Mouse (Mus musculus) left cerebral cortex, adult 6 months (tissue): ENCODE results near the gene Rer1. TPM values are rescaled to one million over a fixed set of nuclear protein-coding genes. Genes with fewer than 3 reads are reported as not detected.

ENCODE experiments used
- long read RNA-seq, 2 experiments: library from polyadenylated mRNA; unstranded; transcript quantifications; one replicate each; pipeline ENCODE4 v2.0.0; 2019 to 2020
- polyA plus RNA-seq: library from polyadenylated mRNA; unstranded; fragments of <200 nt; fragmentation: Nextera tagmentation; gene quantifications from 2 replicates; pipeline ENCODE4 v1.2.3, GENCODE M21; 2021

Gene Rer1
- 173 and 208 TPM in 2 replicates for polyA plus RNA-seq
- long read RNA-seq, experiment 1, transcript Rer1-201 (7 exons, 1,596 nt) = major isoform, 517 of 588 reads
- long read RNA-seq, experiment 1, transcript Rer1-203 (8 exons, 1,803 nt) = minor isoform, 43 of 588 reads
- long read RNA-seq, experiment 1, partial matches to known transcripts = 3 of 588 reads
- long read RNA-seq, experiment 1, other reads (novel, unspliced or antisense) = 25 of 588 reads
- long read RNA-seq, experiment 2, transcript Rer1-203 (8 exons, 1,803 nt) = minor isoform, 13 of 272 reads
- long read RNA-seq, experiment 2, transcript Rer1-201 (7 exons, 1,596 nt) = major isoform, 233 of 272 reads
- long read RNA-seq, experiment 2, partial matches to known transcripts = 9 of 272 reads
- long read RNA-seq, experiment 2, other reads (novel, unspliced or antisense) = 17 of 272 reads

DNA sequence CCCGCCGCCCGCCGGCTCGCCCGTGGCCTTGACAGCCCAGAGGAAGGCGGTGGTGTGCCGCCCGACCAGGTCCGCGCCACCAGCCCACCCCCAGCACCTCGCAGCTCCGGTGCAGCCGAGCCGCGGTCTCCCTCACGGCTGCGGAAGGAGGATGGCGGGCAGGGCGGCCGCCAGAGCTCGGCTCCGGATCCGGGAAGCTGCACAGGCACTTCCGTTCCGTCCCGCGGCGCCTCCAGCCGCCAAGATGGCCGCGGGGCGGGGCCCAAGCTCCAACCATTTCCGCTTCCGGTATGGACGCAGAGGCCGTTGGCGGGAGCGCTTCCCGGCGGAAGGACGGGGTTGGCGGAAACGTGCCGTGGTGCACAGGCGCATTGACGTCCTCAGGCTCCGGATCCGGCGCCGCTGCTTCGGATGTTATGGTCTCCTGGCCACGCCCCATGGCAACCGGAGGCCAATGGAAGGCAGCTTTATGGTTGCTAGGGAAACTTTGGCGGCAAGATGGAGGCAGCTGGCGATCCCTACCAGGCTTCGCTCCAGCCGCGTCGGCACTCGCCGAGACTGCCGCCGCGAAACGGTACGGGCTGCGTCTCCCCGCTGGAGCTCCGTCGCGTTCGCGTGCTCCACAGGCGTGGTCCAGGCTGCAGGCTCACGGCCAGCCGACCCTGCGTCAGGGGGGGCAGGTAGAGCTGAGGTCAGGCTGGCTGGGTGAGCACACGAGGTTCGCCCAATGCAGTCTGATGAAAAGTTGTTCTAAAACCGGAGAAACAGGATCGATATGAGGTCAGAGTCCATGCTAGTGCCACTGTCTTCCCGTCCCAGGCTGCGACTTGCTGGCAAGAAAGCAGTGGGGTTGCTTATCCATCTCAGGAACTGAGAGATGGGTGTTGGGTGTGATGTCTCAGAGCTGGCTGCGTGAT is at the start of gene Rer1, which contains the start of gene Morn1:
Rer1 (minus strand) TSS at position 275 of the 917 bp plus-strand sequence.
Morn1 (plus strand) TSS at position 470 of the 917 bp plus-strand sequence.

GRCm38 (mm10) chr4:155066834-155067522 is 19.2 kb downstream of the Rer1 start, which contains the start of gene Pex10:
Gene Pex10, plus strand, starts transcription at chr4:155067016.

DNA sequence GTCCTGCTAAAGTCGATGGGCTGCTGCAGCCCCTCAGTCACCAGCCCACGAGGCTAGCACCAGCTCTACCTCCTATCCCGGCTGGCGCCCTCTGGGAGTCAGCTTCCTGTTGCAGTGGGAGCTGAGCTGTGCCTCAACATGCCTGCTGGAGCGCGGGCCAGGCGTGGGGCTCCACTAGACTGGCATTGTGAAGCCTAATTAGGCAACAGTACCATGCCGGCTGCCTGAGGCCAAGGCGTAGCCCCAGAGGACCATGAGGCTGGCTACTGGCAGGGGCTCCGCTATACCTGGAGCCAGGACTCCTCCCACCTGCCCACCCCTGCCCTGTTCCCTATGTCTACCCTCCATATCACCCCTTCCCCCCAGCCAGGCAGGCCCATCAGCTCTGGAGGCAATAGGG is 29.5 kb downstream of the Rer1 start, which contains the start of gene Plch2:
Plch2 (minus strand) TSS at position 61 of the 400 bp plus-strand sequence.

Other genes starting within 250 kb of the Rer1 start
- 3.3 TPM in 2 replicates for gene Ttc34, start 248.9 kb downstream of the Rer1 start, polyA plus RNA-seq
- gene Mmel1, start 216.8 kb downstream of the Rer1 start, polyA plus RNA-seq = 0.80 and 1.4 TPM in 2 replicates
- gene Fam213b, start 187.2 kb downstream of the Rer1 start, polyA plus RNA-seq = 188 and 207 TPM in 2 replicates
- 0.34 and 1.1 TPM in 2 replicates for gene Tnfrsf14, start 157.8 kb downstream of the Rer1 start, polyA plus RNA-seq
- gene Hes5, start 125.5 kb downstream of the Rer1 start, polyA plus RNA-seq = 45.2 and 84.2 TPM in 2 replicates
- gene Pank4, start 122.3 kb downstream of the Rer1 start, polyA plus RNA-seq = 18.0 and 25.6 TPM in 2 replicates
- gene Plch2, start 29.6 kb downstream of the Rer1 start, polyA plus RNA-seq = 11.6 and 12.0 TPM in 2 replicates
- gene Pex10, start 19.4 kb downstream of the Rer1 start, polyA plus RNA-seq = 11.3 and 14.4 TPM in 2 replicates
- 3.2 and 3.6 TPM in 2 replicates for gene Morn1, start 195 bp upstream of the Rer1 start, polyA plus RNA-seq
- 12.3 and 14.8 TPM in 2 replicates for gene Ski, start 136.2 kb upstream of the Rer1 start, polyA plus RNA-seq
- gene Faap20, start 163.4 kb upstream of the Rer1 start, polyA plus RNA-seq = 34.7 and 36.4 TPM in 2 replicates